Mouse (Mus musculus): Measurements from ENCODE around the gene Evc2.
A peak's percentile ranks its signal among the peaks of the same experiment; 100 is the strongest.

Evc2 gene

GRCm38 (mm10) chr5:37365751-37366150, 27.5 kb downstream of the Evc2 start:
- DNase-seq (ENCODE audit: low spot score in 2 of 2): no peak

- DNase-seq (ENCODE audit: low spot score in 2 of 2): no peak
These were observed 30.5 kb downstream of the Evc2 start for GRCm38 (mm10) chr5:37368796-37369195.

GRCm38 (mm10) chr5:37377376-37377775, 39.1 kb downstream of the Evc2 start:
- DNase-seq (ENCODE audit: low spot score in 2 of 2): no peak

- peak; percentile 29 to 42 for DNase-seq (ENCODE audit: low spot score in 2 of 2)
These were observed 42.3 kb downstream of the Evc2 start for GRCm38 (mm10) chr5:37380641-37381040.

GRCm38 (mm10) chr5:37383570-37383969, 45.3 kb downstream of the Evc2 start:
- DNase-seq (ENCODE audit: low spot score in 2 of 2): no peak

GRCm38 (mm10) chr5:37388646-37389045, 50.3 kb downstream of the Evc2 start:
- no peak for DNase-seq (ENCODE audit: low spot score in 2 of 2)

GRCm38 (mm10) chr5:37389808-37390495, 51.7 kb downstream of the Evc2 start:
- DNase-seq (ENCODE audit: low spot score in 2 of 2): no peak

- DNase-seq (ENCODE audit: low spot score in 2 of 2): no peak
These were observed 52.6 kb downstream of the Evc2 start for GRCm38 (mm10) chr5:37390923-37391322.

GRCm38 (mm10) chr5:37391901-37392300, 53.6 kb downstream of the Evc2 start:
- no peak for DNase-seq (ENCODE audit: low spot score in 2 of 2)

- DNase-seq (ENCODE audit: low spot score in 2 of 2): no peak
These were observed 57.1 kb downstream of the Evc2 start for GRCm38 (mm10) chr5:37395172-37396030.

GRCm38 (mm10) chr5:37419028-37419427, 80.7 kb downstream of the Evc2 start:
- DNase-seq (ENCODE audit: low spot score in 2 of 2): no peak

GRCm38 (mm10) chr5:37427210-37427609, 88.9 kb downstream of the Evc2 start:
- no peak for DNase-seq (ENCODE audit: low spot score in 2 of 2)

- no peak for DNase-seq (ENCODE audit: low spot score in 2 of 2)
These were observed 97.1 kb downstream of the Evc2 start for GRCm38 (mm10) chr5:37435417-37435816.

GRCm38 (mm10) chr5:37442767-37443166, 104.5 kb downstream of the Evc2 start:
- DNase-seq (ENCODE audit: low spot score in 2 of 2): no peak

- no peak for DNase-seq (ENCODE audit: low spot score in 2 of 2)
These were observed 109.2 kb downstream of the Evc2 start for GRCm38 (mm10) chr5:37447546-37447945.

GRCm38 (mm10) chr5:37456590-37456989, 118.3 kb downstream of the Evc2 start:
- DNase-seq (ENCODE audit: low spot score in 2 of 2): no peak

- DNase-seq (ENCODE audit: low spot score in 2 of 2): no peak
These were observed 118.9 kb downstream of the Evc2 start for GRCm38 (mm10) chr5:37457191-37457590.

- DNase-seq (ENCODE audit: low spot score in 2 of 2): no peak
These were observed 119.5 kb downstream of the Evc2 start for GRCm38 (mm10) chr5:37457831-37458230.

- no peak for DNase-seq (ENCODE audit: low spot score in 2 of 2)
These were observed 119.9 kb downstream of the Evc2 start for GRCm38 (mm10) chr5:37458236-37458635.

GRCm38 (mm10) chr5:37465461-37465860, 127.2 kb downstream of the Evc2 start:
- no peak for DNase-seq (ENCODE audit: low spot score in 2 of 2)

- no peak for DNase-seq (ENCODE audit: low spot score in 2 of 2)
These were observed 129.3 kb downstream of the Evc2 start for GRCm38 (mm10) chr5:37467646-37468045.

- no peak for DNase-seq (ENCODE audit: low spot score in 2 of 2)
These were observed 130.7 kb downstream of the Evc2 start for GRCm38 (mm10) chr5:37469031-37469430.

GRCm38 (mm10) chr5:37471584-37471983, 133.3 kb downstream of the Evc2 start:
- DNase-seq (ENCODE audit: low spot score in 2 of 2): no peak
